Comparison of ENCODE assay signal across 8 mouse cellular contexts in genomic region chr11:62624341-62625291, GRCm38 (mm10). TPM values are rescaled to one million over a fixed set of nuclear protein-coding genes. Genes with fewer than 3 reads are reported as not detected.
DNase-seq lines count a peak whose midpoint lies in the region; ATAC-seq lines count a peak whose summit lies in the region.

No protein-coding gene starts in this region.

- no peak for ATAC-seq in megakaryocyte, adult 5-6 weeks (ENCODE audit: poor library complexity, severe bottlenecking)

- DNase-seq in gastrocnemius, postnatal 10 days = peak; percentile 34
- no peak for DNase-seq in gastrocnemius, postnatal 4 days (ENCODE audit: low spot score in 2 of 2)
- DNase-seq in adrenal gland, postnatal 10 days = peak; percentile 74
- DNase-seq in forelimb bud, embryonic 11.5 days (ENCODE audit: low read depth, low spot score) = peak; percentile 80
- DNase-seq in kidney, postnatal 4 days = peak; percentile 65 to 76
- DNase-seq in lung, postnatal 4 days = peak; percentile 45 to 73
- no peak for DNase-seq in gastrocnemius, postnatal 36 days

- intact Hi-C loops in gastrocnemius, postnatal 36 days (cut with DNase I) = no loop called here

RNA-seq across cellular contexts. Expression of gene Lrrc75a, which starts 23.7 kb away (rescaled TPM):
- total RNA-seq in gastrocnemius, postnatal 10 days (2021) = 10 to 100 TPM; 14.5 to 19.1 TPM
- total RNA-seq in gastrocnemius, postnatal 4 days (2021) = 10 to 100 TPM; 29.1 to 31.3 TPM
- 10 to 100 TPM; 28.1 to 29.6 TPM for total RNA-seq in adrenal gland, postnatal 10 days (2021)
- 5.7 TPM in 2 replicates for total RNA-seq in megakaryocyte, adult 5-6 weeks (2015)
- total RNA-seq in megakaryocyte, adult 5-6 weeks (2017) = 3.6 and 5.7 TPM in 2 replicates
- 1 to 10 TPM; 3.5 to 4.3 TPM for total RNA-seq in gastrocnemius, postnatal 36 days (2021)

RNA-seq across cellular contexts. Expression of gene Mmgt2, which starts 23.8 kb away (rescaled TPM):
- 10 to 100 TPM; 12.6 to 12.8 TPM for total RNA-seq in gastrocnemius, postnatal 10 days (2021)
- total RNA-seq in gastrocnemius, postnatal 4 days (2021) = 10 to 100 TPM; 24.2 to 26.0 TPM
- total RNA-seq in adrenal gland, postnatal 10 days (2021) = 10 to 100 TPM; 23.2 to 28.2 TPM
- 19.0 and 19.3 TPM in 2 replicates for total RNA-seq in megakaryocyte, adult 5-6 weeks (2015)
- total RNA-seq in megakaryocyte, adult 5-6 weeks (2017) = 7.2 and 10.9 TPM in 2 replicates
- 1 to 10 TPM; 3.9 to 4.0 TPM for total RNA-seq in gastrocnemius, postnatal 36 days (2021)

RNA-seq across cellular contexts. Expression of gene Trpv2, which starts 50.3 kb away (rescaled TPM):
- 1 to 10 TPM; 2.0 TPM for total RNA-seq in gastrocnemius, postnatal 10 days (2021)
- total RNA-seq in gastrocnemius, postnatal 4 days (2021) = 1 to 10 TPM; 3.6 to 4.7 TPM
- 1 to 10 TPM; 5.0 to 5.6 TPM for total RNA-seq in adrenal gland, postnatal 10 days (2021)
- 24.9 and 27.9 TPM in 2 replicates for total RNA-seq in megakaryocyte, adult 5-6 weeks (2015)
- 46.6 and 51.1 TPM in 2 replicates for total RNA-seq in megakaryocyte, adult 5-6 weeks (2017)
- 1 to 10 TPM in 1 of 2 experiments, under 1 TPM in 1; 0.87 to 1.1 TPM for total RNA-seq in gastrocnemius, postnatal 36 days (2021)

Comparison
In these comparisons a context has a peak if more than half of its experiments do, and no peak if none do; other contexts are left out.
1. DNase-seq: peak in gastrocnemius, postnatal 10 days (single experiment), adrenal gland, postnatal 10 days (single experiment), forelimb bud, embryonic 11.5 days (single experiment), kidney, postnatal 4 days (2 of 2) and lung, postnatal 4 days (2 of 2); none in gastrocnemius, postnatal 4 days (0 of 2) and gastrocnemius, postnatal 36 days (0 of 2).